Mouse (Mus musculus): Measurements from ENCODE around the gene Mosmo. TPM values are rescaled to one million over a fixed set of nuclear protein-coding genes. Genes with fewer than 3 reads are reported as not detected.

Gene Mosmo
- polyA plus RNA-seq, 1 experiment from 2014 or later: 13.1 TPM

GRCm38 (mm10) chr7:120751906-120752305, 74.5 kb downstream of the Mosmo start:
- DNase-seq (ENCODE audit: low spot score) (no peak), ATAC-seq (replicated peaks; ENCODE audit: low FRiP score, low TSS enrichment, low read depth) (no peak)
- 84% methylated on average over 7 of the region's 7 CpGs for WGBS
- no peaks in the 10 kb centered on the region for H3K4me1 ChIP-seq (replicated peaks; ENCODE audit: control insufficient read depth, insufficient read depth, low read length)
- no peak overlapping the region for H3K4me2 ChIP-seq (ENCODE audit: low read length)
- H3K9me3 ChIP-seq (ENCODE audit: control insufficient read depth, low read length): no peaks in the 10 kb centered on the region
- no peak overlapping the region for H3K4me3 ChIP-seq (ENCODE audit: low read depth, low read length)
- H3K9ac ChIP-seq (ENCODE audit: low read length): no peak overlapping the region
- H3K27ac ChIP-seq (ENCODE audit: low read depth): no peak overlapping the region
- H3K27me3 ChIP-seq (replicated peaks; ENCODE audit: control insufficient read depth, insufficient read depth, low read length): no peaks in the 10 kb centered on the region
- H3K36me3 ChIP-seq (ENCODE audit: control insufficient read depth, insufficient read depth, low read length): no peaks in the 10 kb centered on the region

- H3K9me3 ChIP-seq (ENCODE audit: control insufficient read depth, low read length): no peaks in the 10 kb centered on the region
- no peaks in the 10 kb centered on the region for H3K4me1 ChIP-seq (replicated peaks; ENCODE audit: control insufficient read depth, insufficient read depth, low read length)
- WGBS: 9% methylated on average over 5 of the region's 5 CpGs
- ATAC-seq (replicated peaks; ENCODE audit: low FRiP score, low TSS enrichment, low read depth) (peak; percentile 78; the same call in 1 of the 2 replicates), DNase-seq (ENCODE audit: low spot score) (peak; percentile 93)
- no peak overlapping the region for H3K4me3 ChIP-seq (ENCODE audit: low read depth, low read length)
- no peaks in the 10 kb centered on the region for H3K27me3 ChIP-seq (replicated peaks; ENCODE audit: control insufficient read depth, insufficient read depth, low read length)
- H3K9ac ChIP-seq (ENCODE audit: low read length): no peak overlapping the region
- H3K36me3 ChIP-seq (ENCODE audit: control insufficient read depth, insufficient read depth, low read length): no peaks in the 10 kb centered on the region
- H3K4me2 ChIP-seq (ENCODE audit: low read length): no peak overlapping the region
- H3K27ac ChIP-seq (ENCODE audit: low read depth): no peak overlapping the region
Measured at GRCm38 (mm10) chr7:120754671-120755070, 77.3 kb downstream of the Mosmo start.

GRCm38 (mm10) chr7:120767369-120767768, 90.0 kb downstream of the Mosmo start:
- H3K4me1 ChIP-seq (replicated peaks; ENCODE audit: control insufficient read depth, insufficient read depth, low read length): no peaks in the 10 kb centered on the region; the same call in 1 of the 2 replicates
- DNase-seq (ENCODE audit: low spot score) (no peak), ATAC-seq (replicated peaks; ENCODE audit: low FRiP score, low TSS enrichment, low read depth) (no peak)
- H3K36me3 ChIP-seq (ENCODE audit: control insufficient read depth, insufficient read depth, low read length): no peaks in the 10 kb centered on the region
- H3K9me3 ChIP-seq (ENCODE audit: control insufficient read depth, low read length): no peaks in the 10 kb centered on the region
- no peaks in the 10 kb centered on the region for H3K27me3 ChIP-seq (replicated peaks; ENCODE audit: control insufficient read depth, insufficient read depth, low read length)
- H3K4me2 ChIP-seq (ENCODE audit: low read length): no peak overlapping the region
- H3K27ac ChIP-seq (ENCODE audit: low read depth): no peak overlapping the region
- no peak overlapping the region for H3K4me3 ChIP-seq (ENCODE audit: low read depth, low read length)
- 0% methylated on average over 1 of the region's 1 CpGs for WGBS
- no peak overlapping the region for H3K9ac ChIP-seq (ENCODE audit: low read length)

GRCm38 (mm10) chr7:120771389-120771788, 94.0 kb downstream of the Mosmo start:
- Histone ChIP-seq H3K27ac (ENCODE audit: low read depth) (no peak overlapping the region), H3K4me2 (ENCODE audit: low read length) (no peak overlapping the region), H3K4me1 (replicated peaks; ENCODE audit: control insufficient read depth, insufficient read depth, low read length) (no peaks in the 10 kb centered on the region; the same call in 1 of the 2 replicates), H3K9me3 (ENCODE audit: control insufficient read depth, low read length) (no peaks in the 10 kb centered on the region), H3K36me3 (ENCODE audit: control insufficient read depth, insufficient read depth, low read length) (no peaks in the 10 kb centered on the region), H3K27me3 (replicated peaks; ENCODE audit: control insufficient read depth, insufficient read depth, low read length) (no peaks in the 10 kb centered on the region), H3K4me3 (ENCODE audit: low read depth, low read length) (no peak overlapping the region), H3K9ac (ENCODE audit: low read length) (no peak overlapping the region)
- DNase-seq (ENCODE audit: low spot score) (no peak), ATAC-seq (replicated peaks; ENCODE audit: low FRiP score, low TSS enrichment, low read depth) (no peak)
- 52% methylated on average over 1 of the region's 1 CpGs for WGBS

- H3K4me2 ChIP-seq (ENCODE audit: low read length): no peak overlapping the region
- no peak overlapping the region for H3K4me3 ChIP-seq (ENCODE audit: low read depth, low read length)
- H3K27ac ChIP-seq (ENCODE audit: low read depth): no peak overlapping the region
- 61% methylated on average over 2 of the region's 2 CpGs for WGBS
- H3K27me3 ChIP-seq (replicated peaks; ENCODE audit: control insufficient read depth, insufficient read depth, low read length): no peaks in the 10 kb centered on the region
- DNase-seq (ENCODE audit: low spot score): no peak
- no peaks in the 10 kb centered on the region for H3K36me3 ChIP-seq (ENCODE audit: control insufficient read depth, insufficient read depth, low read length)
- ATAC-seq (replicated peaks; ENCODE audit: low FRiP score, low TSS enrichment, low read depth): no peak
- H3K9me3 ChIP-seq (ENCODE audit: control insufficient read depth, low read length): no peaks in the 10 kb centered on the region
- no peak overlapping the region for H3K9ac ChIP-seq (ENCODE audit: low read length)
- H3K4me1 ChIP-seq (replicated peaks; ENCODE audit: control insufficient read depth, insufficient read depth, low read length): no peaks in the 10 kb centered on the region
Measured at GRCm38 (mm10) chr7:120778012-120778411, 100.6 kb downstream of the Mosmo start.

Other genes starting within 250 kb of the Mosmo start
- 235 and 246 TPM in 2 replicates for gene Uqcrc2, start 42.4 kb upstream of the Mosmo start, polyA plus RNA-seq (2014; fragmentation: Nextera tagmentation; extraction: Ambion mirVana)
- gene Pdzd9, start 7.3 kb upstream of the Mosmo start, polyA plus RNA-seq (2014; fragmentation: Nextera tagmentation; extraction: Ambion mirVana): 0.37 and 0.44 TPM in 2 replicates
- 0.32 TPM in 2 replicates for gene Vwa3a, start 61.7 kb downstream of the Mosmo start, polyA plus RNA-seq (2014; fragmentation: Nextera tagmentation; extraction: Ambion mirVana)
- gene Gm5737, start 134.7 kb downstream of the Mosmo start, polyA plus RNA-seq (2014; fragmentation: Nextera tagmentation; extraction: Ambion mirVana): not detected in 2 replicates
- 16.3 and 18.8 TPM in 2 replicates for gene Eef2k, start 165.2 kb downstream of the Mosmo start, polyA plus RNA-seq (2014; fragmentation: Nextera tagmentation; extraction: Ambion mirVana)
- 27.7 and 30.5 TPM in 2 replicates for gene Polr3e, start 240.1 kb downstream of the Mosmo start, polyA plus RNA-seq (2014; fragmentation: Nextera tagmentation; extraction: Ambion mirVana)